Mouse (Mus musculus) midbrain, postnatal 0 days (tissue): ENCODE measurements around the gene Trim41. TPM values are rescaled to one million over a fixed set of nuclear protein-coding genes. Genes with fewer than 3 reads are reported as not detected.

Experiments used
- ATAC-seq: fragments of 200-750 bp; cut with Nextera tagmentation; 2 replicates; pipeline ENCODE4 v1.8.0; 2017; ENCODE audit warnings: moderate number of reproducible peaks, mild to moderate bottlenecking, moderate TSS enrichment, moderate library complexity; ENCODE audit not compliant: low FRiP score
- DNase-seq: peaks from one replicate; pipeline ENCODE4 v3.0.0-alpha.2; 2015; ENCODE audit warnings: low spot score
- H3K27ac ChIP-seq: fragments of 300-500 bp; sonication (generic); 2 replicates; pipeline ENCODE4 v1.5.1; 2014; ENCODE audit warnings: low read depth, mild to moderate bottlenecking, low read length, mixed read lengths
- H3K27me3 ChIP-seq: fragments of 300-500 bp; sonication (generic); 2 replicates; pipeline ENCODE4 v1.6.1; 2014; ENCODE audit warnings: low read length, control low read depth, mixed read lengths; ENCODE audit not compliant: insufficient read depth
- H3K36me3 ChIP-seq: fragments of 300-500 bp; sonication (generic); 2 replicates; pipeline ENCODE4 v1.6.1; 2014; ENCODE audit warnings: low read length, control low read depth, mixed read lengths; ENCODE audit not compliant: insufficient read depth
- H3K4me1 ChIP-seq: fragments of 300-500 bp; sonication (generic); 2 replicates; pipeline ENCODE4 v1.6.1; 2014; ENCODE audit warnings: mild to moderate bottlenecking, control low read depth, antibody characterized with exemption, low read length, mixed read lengths; ENCODE audit not compliant: insufficient read depth
- H3K4me2 ChIP-seq: fragments of 300-500 bp; sonication (generic); 2 replicates; pipeline ENCODE4 v1.6.1; 2014; ENCODE audit warnings: low read depth, mild to moderate bottlenecking, low read length, mixed read lengths; ENCODE audit not compliant: poor library complexity, severe bottlenecking
- H3K4me3 ChIP-seq: fragments of 300-500 bp; sonication (generic); 2 replicates; pipeline ENCODE4 v1.5.1; 2014; ENCODE audit warnings: low read depth, mild to moderate bottlenecking, low read length, moderate library complexity
- H3K9ac ChIP-seq: fragments of 300-500 bp; sonication (generic); replicated peaks from 2 replicates; pipeline ENCODE4 v1.6.1; 2014; ENCODE audit warnings: mild to moderate bottlenecking, low read length, moderate library complexity, mixed read lengths; ENCODE audit not compliant: poor library complexity, severe bottlenecking
- H3K9me3 ChIP-seq: fragments of 300-500 bp; sonication (generic); 2 replicates; pipeline ENCODE4 v1.6.1; 2016; ENCODE audit warnings: low read length, control low read depth
- CTCF ChIP-seq: IDR thresholded peaks from 2 replicates; pipeline ENCODE4 v1.5.1; 2016; ENCODE audit warnings: antibody characterized with exemption, mild to moderate bottlenecking
- WGBS: fragments of 180-500 bp; shearing (Covaris S2); extraction: QIAGEN DNeasy Blood & Tissue Kit; methylation state at CpG from one replicate; pipeline ENCODE4 v1.1.7; 2014; 5-methylcytosine and 5-hydroxymethylcytosine counted together
- polyA plus RNA-seq: library from polyadenylated mRNA; unstranded; fragments of >200 nt; fragmentation: Nextera tagmentation; extraction: Ambion mirVana; gene quantifications from 2 replicates; pipeline ENCODE4 v1.2.1, GENCODE M21; 2015
- total RNA-seq: library from RNA; depleted of rRNA; stranded (reverse); fragments of >200 nt; gene quantifications from 2 replicates; pipeline ENCODE4 v1.2.3, GENCODE M21; 2014; rRNA removed

Gene Trim41
- total and polyA plus RNA-seq, 2 experiments from 2014 or later, result 5.0 to 38.9 TPM

GRCm38 (mm10) chr11:48759021-48759420 is 58.1 kb downstream of the Trim41 start:
- no peak overlapping the region for H3K4me3 ChIP-seq
- DNase-seq (no peak), ATAC-seq (no peak)
- H3K9me3 ChIP-seq, result no peaks in the 10 kb centered on the region
- no peak for TF ChIP-seq CTCF
- no peak overlapping the region for H3K4me2 ChIP-seq
- 81% methylated on average over 8 of the region's 8 CpGs for WGBS
- no peak overlapping the region for H3K9ac ChIP-seq
- H3K27me3 ChIP-seq, result no peaks in the 10 kb centered on the region
- no peaks in the 10 kb centered on the region for H3K36me3 ChIP-seq
- H3K4me1 ChIP-seq, result no peaks in the 10 kb centered on the region
- H3K27ac ChIP-seq, result no peak overlapping the region

Other genes starting within 250 kb of the Trim41 start
- gene Rack1, start 17.0 kb downstream of the Trim41 start, total RNA-seq, result 932 and 1,043 TPM in 2 replicates
- gene Rack1, start 17.0 kb downstream of the Trim41 start, polyA plus RNA-seq, result 317 and 331 TPM in 2 replicates
- gene Trim7, start 8.8 kb upstream of the Trim41 start, total RNA-seq, result 7.7 and 8.6 TPM in 2 replicates
- 3.4 and 3.7 TPM in 2 replicates for gene Trim7, start 8.8 kb upstream of the Trim41 start, polyA plus RNA-seq
- gene Gm12184, start 9.3 kb upstream of the Trim41 start, total RNA-seq, result 4.3 and 8.2 TPM in 2 replicates
- 2.4 and 3.0 TPM in 2 replicates for gene Gm12184, start 9.3 kb upstream of the Trim41 start, polyA plus RNA-seq
- gene Irgm1, start 54.3 kb upstream of the Trim41 start, total RNA-seq, result 6.2 and 7.6 TPM in 2 replicates
- 4.9 and 5.8 TPM in 2 replicates for gene Irgm1, start 54.3 kb upstream of the Trim41 start, polyA plus RNA-seq
- gene Gm5431, start 84.9 kb upstream of the Trim41 start, total RNA-seq, result 0.60 and 1.5 TPM in 2 replicates
- gene Gm5431, start 84.9 kb upstream of the Trim41 start, polyA plus RNA-seq, result 0.12 and 0.27 TPM in 2 replicates
- 0.76 and 1.1 TPM in 2 replicates for gene Psme2b, start 128.8 kb upstream of the Trim41 start, total RNA-seq
- 1.8 and 2.1 TPM in 2 replicates for gene Psme2b, start 128.8 kb upstream of the Trim41 start, polyA plus RNA-seq
- gene Olfr56, start 161.5 kb upstream of the Trim41 start, total RNA-seq, result 0.33 TPM in 1 of 2 replicates, not detected in the other
- not detected in 2 replicates for gene Olfr56, start 161.5 kb upstream of the Trim41 start, polyA plus RNA-seq
- 0.88 and 1.5 TPM in 2 replicates for gene 9930111J21Rik1, start 162.0 kb upstream of the Trim41 start, total RNA-seq
- gene 9930111J21Rik1, start 162.0 kb upstream of the Trim41 start, polyA plus RNA-seq, result 0.13 and 0.25 TPM in 2 replicates
- gene Gm12185, start 174.9 kb upstream of the Trim41 start, total RNA-seq, result 0.24 TPM in 1 of 2 replicates, not detected in the other
- gene Gm12185, start 174.9 kb upstream of the Trim41 start, polyA plus RNA-seq, result not detected in 2 replicates
- gene Tgtp1, start 176.8 kb upstream of the Trim41 start, total RNA-seq, result not detected in 2 replicates
- gene Tgtp1, start 176.8 kb upstream of the Trim41 start, polyA plus RNA-seq, result 0.15 TPM in 1 of 2 replicates, not detected in the other
- 0.55 and 1.7 TPM in 2 replicates for gene 9930111J21Rik2, start 233.9 kb upstream of the Trim41 start, total RNA-seq
- gene 9930111J21Rik2, start 233.9 kb upstream of the Trim41 start, polyA plus RNA-seq, result 0.18 and 0.20 TPM in 2 replicates
- not detected in 2 replicates for gene Tgtp2, start 246.9 kb upstream of the Trim41 start, total RNA-seq
- 0.15 and 0.19 TPM in 2 replicates for gene Tgtp2, start 246.9 kb upstream of the Trim41 start, polyA plus RNA-seq